Mouse (Mus musculus) R1 (cell line): Measurements from ENCODE around the gene Amigo3.

ENCODE experiments used
- DNase-seq: peaks from one replicate; pipeline ENCODE4 v3.0.0-alpha.2; 2018; ENCODE audit warnings: low read depth, low spot score

The Amigo3 gene

GRCm38 (mm10) chr9:108052411-108052810 lies 548 bp upstream of the Amigo3 start:
- no peak for DNase-seq

GRCm38 (mm10) chr9:108053665-108054225 lies 786 bp downstream of the Amigo3 start:
- DNase-seq: no peak

- peak; percentile 30 for DNase-seq
These were observed 1.5 kb downstream of the Amigo3 start for GRCm38 (mm10) chr9:108054331-108055040.

GRCm38 (mm10) chr9:108055061-108055460 lies 2.1 kb downstream of the Amigo3 start:
- no peak for DNase-seq

- no peak for DNase-seq
These were observed 2.8 kb downstream of the Amigo3 start for GRCm38 (mm10) chr9:108055661-108056237.

GRCm38 (mm10) chr9:108056361-108057261 lies 3.7 kb downstream of the Amigo3 start:
- DNase-seq: no peak

GRCm38 (mm10) chr9:108057262-108057562 lies 4.3 kb downstream of the Amigo3 start:
- no peak for DNase-seq

- DNase-seq: no peak
These were observed 5.3 kb downstream of the Amigo3 start for GRCm38 (mm10) chr9:108058291-108058690.

GRCm38 (mm10) chr9:108062142-108062541 lies 9.2 kb downstream of the Amigo3 start:
- DNase-seq: no peak

- no peak for DNase-seq
These were observed 10.4 kb downstream of the Amigo3 start for GRCm38 (mm10) chr9:108063361-108063760.

GRCm38 (mm10) chr9:108065491-108066011 lies 12.6 kb downstream of the Amigo3 start:
- DNase-seq: peak; percentile 68

- DNase-seq: peak; percentile 31
These were observed 14.2 kb downstream of the Amigo3 start for GRCm38 (mm10) chr9:108067199-108067598.

GRCm38 (mm10) chr9:108067900-108068299 lies 14.9 kb downstream of the Amigo3 start:
- peak; percentile 88 for DNase-seq

GRCm38 (mm10) chr9:108069007-108069406 lies 16.0 kb downstream of the Amigo3 start:
- DNase-seq: no peak

GRCm38 (mm10) chr9:108069529-108069928 lies 16.6 kb downstream of the Amigo3 start:
- no peak for DNase-seq

- DNase-seq: no peak
These were observed 18.8 kb downstream of the Amigo3 start for GRCm38 (mm10) chr9:108071801-108072200.

- no peak for DNase-seq
These were observed 19.5 kb downstream of the Amigo3 start for GRCm38 (mm10) chr9:108072481-108072924.

- DNase-seq: no peak
These were observed 20.4 kb downstream of the Amigo3 start for GRCm38 (mm10) chr9:108073141-108073930.

GRCm38 (mm10) chr9:108080168-108080567 lies 27.2 kb downstream of the Amigo3 start, which contains the start of gene Mst1:
Gene Mst1 (plus strand): TSS chr9:108080436.
- DNase-seq: peak; percentile 27

GRCm38 (mm10) chr9:108082549-108082948 lies 29.6 kb downstream of the Amigo3 start:
- DNase-seq: peak; percentile 69

GRCm38 (mm10) chr9:108082988-108083431 lies 30.1 kb downstream of the Amigo3 start, which contains the start of gene Rnf123:
Gene Rnf123 (minus strand): TSS chr9:108083346.
- no peak for DNase-seq
